Mouse (Mus musculus) CH12.LX (cell line): ENCODE data around the gene Ccdc88a.

Source experiments
- JUN ChIP-seq: IDR thresholded peaks from 2 replicates; pipeline ENCODE4 v1.6.1; 2011; ENCODE audit warnings: low read depth, mild to moderate bottlenecking, low read length, improper control_type of control experiment, moderate library complexity; ENCODE audit not compliant: insufficient read depth
- MAFK ChIP-seq: IDR thresholded peaks from 2 replicates; pipeline ENCODE4 v1.6.1; 2011; ENCODE audit warnings: low read length, improper control_type of control experiment; ENCODE audit not compliant: insufficient replicate concordance
- POLR2A ChIP-seq: IDR thresholded peaks from 2 replicates; pipeline ENCODE4 v1.6.1; 2011; ENCODE audit warnings: low read depth, mild to moderate bottlenecking, improper control_type of control experiment, low read length
- SMC3 ChIP-seq: IDR thresholded peaks from 2 replicates; pipeline ENCODE4 v1.6.1; 2011; ENCODE audit warnings: low read depth, low read length, improper control_type of control experiment
- ZC3H11A ChIP-seq: IDR thresholded peaks from 2 replicates; pipeline ENCODE4 v1.6.1; 2012; ENCODE audit warnings: low read depth, mild to moderate bottlenecking, inconsistent platforms, low read length, improper control_type of control experiment

GRCm38 (mm10) chr11:29350891-29351290, 22.6 kb upstream of the Ccdc88a start:
- no peak for TF ChIP-seq JUN
- no peak for TF ChIP-seq SMC3
- no peak for TF ChIP-seq POLR2A
- TF ChIP-seq MAFK, result no peak
- no peak for TF ChIP-seq ZC3H11A
